Mouse (Mus musculus) spleen, adult 2 months (tissue): Measurements from ENCODE around the gene Nfatc4.

Source experiments
- CTCF ChIP-seq: fragments of 200-500 bp; IDR thresholded peaks from 2 replicates; pipeline ENCODE4 v1.5.1; 2011; ENCODE audit warnings: mild to moderate bottlenecking, inconsistent platforms; ENCODE audit not compliant: insufficient read depth, insufficient read length, insufficient replicate concordance; ENCODE audit errors: extremely low read depth
- POLR2A ChIP-seq: fragments of 200-500 bp; IDR thresholded peaks from 2 replicates; pipeline ENCODE4 v1.6.1; 2011; ENCODE audit warnings: low read depth, low read length, inconsistent platforms

GRCm38 (mm10) chr14:55781310-55781709 is 41.6 kb upstream of the Nfatc4 start:
- peak; percentile 83; the same call in 1 of the 2 replicates for TF ChIP-seq CTCF
- TF ChIP-seq POLR2A: no peak
